Mouse (Mus musculus) lung, embryonic 16.5 days (tissue): ENCODE measurements around the gene Chic2. TPM values are rescaled to one million over a fixed set of nuclear protein-coding genes. Genes with fewer than 3 reads are reported as not detected.

ENCODE experiments used
- ATAC-seq: fragments of 200-750 bp; cut with Nextera tagmentation; 2 replicates; pipeline ENCODE4 v1.8.0; 2017; ENCODE audit warnings: low read depth, mild to moderate bottlenecking, moderate library complexity
- H3K27ac ChIP-seq: fragments of 300-500 bp; sonication (generic); 2 replicates; pipeline ENCODE4 v1.5.1; 2014; ENCODE audit warnings: mild to moderate bottlenecking, control low read depth, low read length
- H3K27me3 ChIP-seq: fragments of 300-500 bp; sonication (generic); 2 replicates; pipeline ENCODE4 v1.6.1; 2014; ENCODE audit warnings: low read depth, low read length, mixed read lengths; ENCODE audit not compliant: control insufficient read depth, insufficient read depth
- H3K36me3 ChIP-seq: fragments of 300-500 bp; sonication (generic); 2 replicates; pipeline ENCODE4 v1.6.1; 2014; ENCODE audit warnings: low read length; ENCODE audit not compliant: control insufficient read depth, insufficient read depth
- H3K4me1 ChIP-seq: fragments of 300-500 bp; sonication (generic); replicated peaks from 2 replicates; pipeline ENCODE4 v1.6.1; 2014; ENCODE audit warnings: low read length, mixed read lengths; ENCODE audit not compliant: control insufficient read depth, insufficient read depth
- H3K4me2 ChIP-seq: fragments of 300-500 bp; sonication (generic); 2 replicates; pipeline ENCODE4 v1.6.1; 2014; ENCODE audit warnings: low read depth, low read length, control low read depth
- H3K4me3 ChIP-seq: fragments of 300-500 bp; sonication (generic); 2 replicates; pipeline ENCODE4 v1.5.1; 2014; ENCODE audit warnings: mild to moderate bottlenecking, low read length, control low read depth
- H3K9ac ChIP-seq: fragments of 300-500 bp; sonication (generic); 2 replicates; pipeline ENCODE4 v1.6.1; 2014; ENCODE audit warnings: low read length, control low read depth
- H3K9me3 ChIP-seq: fragments of 300-500 bp; sonication (generic); 2 replicates; pipeline ENCODE4 v1.6.1; 2016; ENCODE audit warnings: low read length; ENCODE audit not compliant: control insufficient read depth
- WGBS: fragments of 180-500 bp; shearing (Covaris S2); extraction: QIAGEN DNeasy Blood & Tissue Kit; methylation state at CpG from one replicate; pipeline ENCODE4 v1.1.7; 2014; 5-methylcytosine and 5-hydroxymethylcytosine counted together
- polyA plus RNA-seq: library from polyadenylated mRNA; unstranded; fragments of >200 nt; fragmentation: Nextera tagmentation; extraction: Ambion mirVana; gene quantifications from 2 replicates; pipeline ENCODE4 v1.2.1, GENCODE M21; 2015

The Chic2 gene
- polyA plus RNA-seq, 1 experiment from 2014 or later: 24.9 TPM

DNA sequence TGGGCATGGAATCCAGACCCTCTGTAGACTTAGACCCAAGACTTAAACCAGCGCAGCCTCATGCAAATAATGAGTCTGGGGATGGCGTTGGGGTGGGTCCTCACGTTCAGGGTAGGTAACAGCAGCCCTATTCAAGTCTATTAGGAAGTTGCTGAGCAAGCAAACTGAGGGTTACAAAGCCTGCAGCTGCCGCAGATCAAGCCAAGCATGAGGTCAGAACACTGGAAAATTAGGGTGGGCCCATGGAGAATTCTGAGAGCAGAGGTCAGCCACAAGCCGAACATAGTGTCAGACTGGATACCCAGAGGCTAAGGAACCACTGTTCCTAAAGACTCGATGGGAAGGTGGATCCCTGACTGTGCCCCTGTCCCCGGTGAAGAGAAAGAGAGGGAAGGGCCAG is 73.2 kb downstream of the Chic2 start:
- H3K27ac ChIP-seq: no peak overlapping the region
- H3K4me3 ChIP-seq: no peak overlapping the region
- no peaks in the 10 kb centered on the region for H3K27me3 ChIP-seq
- no peak for ATAC-seq
- H3K4me2 ChIP-seq: no peak overlapping the region
- 80% methylated on average over 7 of the region's 7 CpGs for WGBS
- no peak overlapping the region for H3K9ac ChIP-seq
- H3K36me3 ChIP-seq: no peaks in the 10 kb centered on the region
- H3K9me3 ChIP-seq: no peaks in the 10 kb centered on the region
- H3K4me1 ChIP-seq: peaks cover 23% of the 10 kb centered on the region

DNA sequence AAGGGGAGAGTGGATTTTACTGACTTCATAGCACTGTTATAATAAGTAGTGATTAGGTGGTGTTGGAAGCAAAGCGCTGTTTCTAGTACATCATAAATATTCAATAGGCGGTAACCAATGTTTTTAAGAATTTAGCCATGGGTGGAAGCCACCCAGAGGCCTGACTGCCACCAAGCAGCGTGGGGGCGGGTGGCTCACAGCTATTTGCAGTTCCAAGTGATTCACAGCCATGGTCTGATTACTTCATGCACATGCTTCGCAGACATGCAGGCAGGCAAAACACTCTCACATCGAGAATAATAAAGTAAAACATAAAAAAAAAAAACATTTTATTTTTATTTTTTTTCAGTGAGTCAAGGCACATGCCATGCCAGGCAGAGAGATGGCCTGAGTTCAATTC is 75.2 kb downstream of the Chic2 start:
- Histone ChIP-seq H3K4me1 (peaks cover 11% of the 10 kb centered on the region), H3K27ac (no peak overlapping the region), H3K27me3 (no peaks in the 10 kb centered on the region), H3K36me3 (no peaks in the 10 kb centered on the region), H3K4me3 (no peak overlapping the region), H3K4me2 (no peak overlapping the region), H3K9me3 (no peaks in the 10 kb centered on the region), H3K9ac (no peak overlapping the region)
- ATAC-seq: no peak
- WGBS: 86% methylated on average over 6 of the region's 6 CpGs

DNA sequence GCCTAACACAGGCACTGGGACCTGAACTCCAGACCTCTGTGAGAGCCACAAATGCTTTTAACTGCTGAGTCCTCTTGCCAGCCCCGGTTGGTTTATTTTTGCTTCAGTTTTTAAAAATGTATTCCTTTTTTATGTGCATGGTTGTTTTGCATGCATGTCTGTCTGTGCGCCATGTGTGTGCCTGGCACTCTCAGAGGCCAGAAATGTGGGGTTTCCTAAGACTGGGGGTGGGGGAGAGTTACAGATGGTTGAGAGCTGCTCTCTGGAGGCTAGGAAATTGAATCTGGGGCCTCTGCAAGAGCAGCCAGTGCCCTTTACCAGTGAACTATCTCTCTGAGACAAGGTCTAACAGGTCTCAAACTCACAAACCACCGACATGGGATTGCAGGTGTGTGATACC is 76.7 kb downstream of the Chic2 start:
- H3K9me3 ChIP-seq: no peaks in the 10 kb centered on the region
- no peaks in the 10 kb centered on the region for H3K36me3 ChIP-seq
- no peak overlapping the region for H3K27ac ChIP-seq
- H3K4me2 ChIP-seq: no peak overlapping the region
- H3K4me3 ChIP-seq: no peak overlapping the region
- H3K4me1 ChIP-seq: peaks cover 7% of the 10 kb centered on the region
- no peak overlapping the region for H3K9ac ChIP-seq
- no peaks in the 10 kb centered on the region for H3K27me3 ChIP-seq
- WGBS: 82% methylated on average over 3 of the region's 3 CpGs
- ATAC-seq: no peak

DNA sequence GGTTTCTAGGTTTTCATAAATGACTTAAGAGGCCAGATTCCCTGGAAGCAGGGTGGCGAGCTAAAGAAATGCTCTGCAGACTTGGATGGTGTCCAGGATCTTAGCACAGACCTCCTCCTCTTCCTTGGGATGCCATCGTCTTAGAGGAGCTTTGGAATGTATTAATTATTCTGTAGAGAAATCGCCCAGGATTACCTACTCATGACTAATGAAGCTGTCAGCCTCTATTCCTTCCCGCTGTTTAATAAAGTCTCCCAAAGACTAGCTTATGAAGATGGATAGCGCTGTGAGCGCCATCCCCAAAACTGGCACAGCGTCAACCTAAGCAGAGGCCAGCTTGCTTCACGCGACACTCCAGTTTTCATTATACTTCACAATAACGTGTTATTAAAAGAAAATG is 77.7 kb downstream of the Chic2 start:
- Histone ChIP-seq H3K9me3 (no peaks in the 10 kb centered on the region), H3K9ac (no peak overlapping the region), H3K27me3 (no peaks in the 10 kb centered on the region), H3K4me1 (peaks cover 7% of the 10 kb centered on the region), H3K4me2 (peak overlapping the region; percentile 1; the same call in 1 of the 2 replicates), H3K4me3 (no peak overlapping the region), H3K27ac (no peak overlapping the region), H3K36me3 (no peaks in the 10 kb centered on the region)
- ATAC-seq: no peak
- 43% methylated on average over 10 of the region's 10 CpGs for WGBS

DNA sequence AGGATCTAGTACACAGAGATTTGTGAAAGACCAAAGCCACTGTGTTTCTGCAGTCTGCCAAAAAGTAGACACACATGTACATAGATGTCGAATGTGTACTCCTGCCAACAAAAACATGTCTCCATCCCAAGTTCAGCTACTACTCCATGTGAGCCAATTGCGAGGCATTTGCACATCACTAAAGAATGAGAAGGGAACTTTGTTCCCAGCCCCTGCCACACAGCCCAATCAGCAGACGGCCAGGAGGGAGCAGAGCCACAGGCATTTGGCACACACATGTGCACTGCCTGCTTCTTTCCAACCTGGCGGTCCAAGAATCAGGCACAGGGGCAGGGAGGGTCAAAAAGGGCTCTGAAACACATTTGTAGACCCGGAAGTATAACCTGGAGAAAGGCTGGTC is 81.8 kb downstream of the Chic2 start:
- peak; percentile 63 for ATAC-seq
- Histone ChIP-seq H3K4me1 (peaks cover 7% of the 10 kb centered on the region), H3K9me3 (no peaks in the 10 kb centered on the region), H3K4me2 (no peak overlapping the region), H3K27me3 (no peaks in the 10 kb centered on the region), H3K9ac (no peak overlapping the region), H3K4me3 (no peak overlapping the region), H3K27ac (no peak overlapping the region), H3K36me3 (no peaks in the 10 kb centered on the region)
- 67% methylated on average over 5 of the region's 5 CpGs for WGBS

DNA sequence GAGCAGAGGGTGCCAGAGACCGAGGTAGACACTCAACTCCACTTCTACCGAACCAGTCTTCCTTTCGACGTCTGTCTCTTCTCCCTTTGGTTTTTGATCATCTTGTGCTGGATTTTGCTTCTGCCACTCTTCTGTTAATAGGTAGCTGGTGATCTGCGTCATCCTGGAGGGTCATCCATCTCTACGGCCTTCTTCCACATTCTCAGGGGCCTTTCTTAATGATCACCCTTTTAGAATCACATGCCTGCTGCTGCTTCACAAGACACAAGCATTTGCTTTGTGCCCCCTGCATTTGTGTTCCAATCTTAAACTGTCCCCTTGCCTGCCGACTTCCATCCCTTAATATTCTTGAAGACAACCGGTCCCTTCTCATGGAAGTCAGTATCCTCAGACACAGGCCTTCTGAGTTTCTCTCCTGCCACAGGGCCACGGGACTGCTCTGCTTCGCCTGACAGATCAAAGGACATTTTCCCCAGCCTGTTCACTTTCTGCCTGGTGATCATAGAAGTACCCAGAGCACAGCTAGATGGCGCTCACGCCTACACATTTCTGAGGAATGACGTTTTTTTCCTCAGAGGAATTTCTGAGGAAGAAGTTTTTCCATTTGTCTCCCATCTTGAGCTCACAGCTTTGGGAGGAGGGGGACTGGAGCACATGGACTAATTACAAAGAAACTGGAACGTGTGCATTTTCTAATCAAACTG is 83.6 kb downstream of the Chic2 start:
- no peak overlapping the region for H3K27ac ChIP-seq
- H3K4me3 ChIP-seq: no peak overlapping the region
- H3K36me3 ChIP-seq: no peaks in the 10 kb centered on the region
- H3K9ac ChIP-seq: no peak overlapping the region
- 31% methylated on average over 14 of the region's 14 CpGs for WGBS
- H3K27me3 ChIP-seq: no peaks in the 10 kb centered on the region
- no peaks in the 10 kb centered on the region for H3K9me3 ChIP-seq
- no peaks in the 10 kb centered on the region; the same call in 1 of the 2 replicates for H3K4me1 ChIP-seq
- H3K4me2 ChIP-seq: no peak overlapping the region
- ATAC-seq: peak; percentile 68

DNA sequence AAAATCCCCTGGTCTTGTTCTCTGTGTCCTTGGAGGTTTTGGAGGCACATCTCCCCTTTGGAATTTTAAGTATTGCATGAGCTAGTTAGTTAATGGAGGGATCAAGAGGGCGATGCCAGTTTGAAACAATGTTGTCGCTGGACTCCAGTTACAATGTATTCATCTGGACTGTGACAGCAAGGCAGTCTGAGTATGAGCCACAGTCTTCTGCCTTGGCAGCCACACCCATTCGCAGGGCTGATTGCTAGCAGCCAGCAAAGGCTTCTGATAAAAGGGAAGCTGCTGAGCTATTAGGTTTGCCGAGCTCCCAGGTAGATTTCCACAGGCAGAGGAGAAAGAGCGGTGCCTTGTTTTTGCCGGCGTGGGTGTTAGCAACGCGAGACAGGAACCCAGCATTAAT is 84.3 kb downstream of the Chic2 start:
- Histone ChIP-seq H3K4me2 (no peak overlapping the region), H3K36me3 (no peaks in the 10 kb centered on the region), H3K4me3 (no peak overlapping the region), H3K9ac (no peak overlapping the region), H3K27ac (no peak overlapping the region), H3K4me1 (no peaks in the 10 kb centered on the region; the same call in 1 of the 2 replicates), H3K27me3 (peaks cover 1% of the 10 kb centered on the region; the same call in 1 of the 2 replicates), H3K9me3 (no peaks in the 10 kb centered on the region)
- 54% methylated on average over 9 of the region's 9 CpGs for whole genome bisulfite sequencing
- ATAC-seq: no peak

DNA sequence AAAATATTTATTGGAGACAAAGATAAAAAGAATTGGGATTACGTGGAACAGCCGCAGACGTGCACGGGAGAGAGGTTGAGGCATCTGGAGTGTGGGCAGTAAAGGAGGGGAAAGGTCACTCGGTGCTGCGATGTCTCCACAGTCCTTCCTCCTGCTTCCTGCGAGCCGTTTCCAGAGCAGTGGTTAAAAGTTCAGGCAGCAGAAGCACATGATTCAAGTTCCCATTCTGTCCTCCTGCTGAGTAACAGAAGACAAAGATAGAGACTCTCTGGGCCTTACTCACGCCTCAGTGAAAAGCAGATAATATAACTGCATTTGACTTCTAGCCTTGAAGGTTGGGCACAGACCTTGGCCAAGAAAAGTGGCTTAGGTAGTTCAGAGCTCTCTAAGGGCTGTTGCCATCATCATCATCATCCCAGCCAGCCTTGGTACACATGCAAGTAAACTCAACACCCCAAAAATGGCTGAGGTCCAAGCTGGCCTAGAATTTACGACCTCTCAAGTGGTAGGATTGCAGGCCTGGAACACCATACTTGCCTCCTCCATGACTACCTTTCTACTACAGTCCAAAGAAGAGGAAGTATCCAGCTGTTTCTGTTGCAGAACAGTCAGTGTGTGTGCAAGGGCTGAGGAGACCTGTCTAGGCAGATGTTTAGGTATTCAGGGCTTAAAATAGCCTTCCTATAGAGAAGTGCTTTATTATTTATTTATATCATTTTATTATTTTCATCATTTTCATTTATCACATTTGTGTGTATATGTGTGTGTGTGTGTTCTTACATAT is 87.1 kb downstream of the Chic2 start:
- Histone ChIP-seq H3K27ac (no peak overlapping the region), H3K4me3 (no peak overlapping the region), H3K4me2 (no peak overlapping the region), H3K9me3 (no peaks in the 10 kb centered on the region), H3K4me1 (no peaks in the 10 kb centered on the region; the same call in 1 of the 2 replicates), H3K27me3 (peaks cover 2% of the 10 kb centered on the region; the same call in 1 of the 2 replicates), H3K36me3 (no peaks in the 10 kb centered on the region), H3K9ac (no peak overlapping the region)
- ATAC-seq: no peak
- WGBS: 50% methylated on average over 10 of the region's 10 CpGs

DNA sequence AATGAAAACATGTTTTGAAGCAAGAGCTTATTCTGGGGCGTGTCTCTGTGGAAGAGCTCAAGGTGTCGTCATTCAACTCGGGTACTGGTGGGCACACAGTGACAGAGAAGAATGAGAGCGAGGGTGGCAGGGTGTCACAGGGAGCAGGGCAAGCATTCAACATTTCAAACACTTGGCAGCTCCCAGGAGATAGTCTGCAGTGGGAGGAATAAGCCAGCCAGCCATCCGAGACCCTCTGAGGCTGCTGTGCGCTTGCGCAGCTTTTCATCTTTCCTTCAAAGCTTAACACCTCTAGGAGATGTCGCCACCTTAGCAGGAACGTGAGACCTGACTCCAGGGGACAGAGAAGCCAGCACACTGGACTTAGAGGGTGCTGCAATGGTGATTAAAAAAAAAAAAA is 88.2 kb downstream of the Chic2 start:
- WGBS: 23% methylated on average over 9 of the region's 9 CpGs
- no peak overlapping the region for H3K4me3 ChIP-seq
- H3K9me3 ChIP-seq: no peaks in the 10 kb centered on the region
- H3K9ac ChIP-seq: no peak overlapping the region
- no peak overlapping the region for H3K27ac ChIP-seq
- peaks cover 2% of the 10 kb centered on the region; the same call in 1 of the 2 replicates for H3K27me3 ChIP-seq
- H3K4me2 ChIP-seq: no peak overlapping the region
- H3K36me3 ChIP-seq: no peaks in the 10 kb centered on the region
- H3K4me1 ChIP-seq: no peaks in the 10 kb centered on the region; the same call in 1 of the 2 replicates
- ATAC-seq: no peak
